Mouse (Mus musculus) hindbrain, embryonic 11.5 days (tissue): ENCODE data around the gene Dennd6b. TPM values are rescaled to one million over a fixed set of nuclear protein-coding genes. Genes with fewer than 3 reads are reported as not detected.

Source experiments
- ATAC-seq: fragments of 200-750 bp; cut with Nextera tagmentation; 2 replicates; pipeline ENCODE4 v1.8.0; 2017; ENCODE audit warnings: mild to moderate bottlenecking, moderate TSS enrichment, moderate library complexity; ENCODE audit not compliant: low FRiP score
- DNase-seq: peaks from one replicate; pipeline ENCODE4 v3.0.0-alpha.2; 2015; ENCODE audit warnings: low spot score
- H3K27ac ChIP-seq: fragments of 300-500 bp; sonication (generic); 2 replicates; pipeline ENCODE4 v1.5.1; 2014; ENCODE audit warnings: mild to moderate bottlenecking, low read depth, low read length
- H3K27me3 ChIP-seq: fragments of 300-500 bp; sonication (generic); 2 replicates; pipeline ENCODE4 v1.6.1; 2014; ENCODE audit warnings: mild to moderate bottlenecking, low read length, moderate library complexity, mixed read lengths; ENCODE audit not compliant: control insufficient read depth, insufficient read depth
- H3K36me3 ChIP-seq: fragments of 300-500 bp; sonication (generic); 2 replicates; pipeline ENCODE4 v1.6.1; 2014; ENCODE audit warnings: mild to moderate bottlenecking, low read length, moderate library complexity, mixed read lengths; ENCODE audit not compliant: control insufficient read depth, insufficient read depth
- H3K4me1 ChIP-seq: fragments of 300-500 bp; sonication (generic); replicated peaks from 2 replicates; pipeline ENCODE4 v1.6.1; 2014; ENCODE audit warnings: low read length, mixed read lengths; ENCODE audit not compliant: control insufficient read depth, insufficient read depth
- H3K4me2 ChIP-seq: fragments of 300-500 bp; sonication (generic); replicated peaks from 2 replicates; pipeline ENCODE4 v1.6.1; 2014; ENCODE audit warnings: mild to moderate bottlenecking, low read depth, low read length
- H3K4me3 ChIP-seq: fragments of 300-500 bp; sonication (generic); 2 replicates; pipeline ENCODE4 v1.5.1; 2014; ENCODE audit warnings: low read depth, low read length
- H3K9ac ChIP-seq: fragments of 300-500 bp; sonication (generic); 2 replicates; pipeline ENCODE4 v1.6.1; 2014; ENCODE audit warnings: low read depth, low read length
- H3K9me3 ChIP-seq: fragments of 300-500 bp; sonication (generic); 2 replicates; pipeline ENCODE4 v1.6.1; 2016; ENCODE audit warnings: low read length; ENCODE audit not compliant: control insufficient read depth
- WGBS: fragments of 180-500 bp; shearing (Covaris S2); extraction: QIAGEN DNeasy Blood & Tissue Kit; methylation state at CpG from one replicate; pipeline ENCODE4 v1.1.7; 2014; 5-methylcytosine and 5-hydroxymethylcytosine counted together
- polyA plus RNA-seq: library from polyadenylated mRNA; unstranded; fragments of >200 nt; fragmentation: Nextera tagmentation; extraction: Ambion mirVana; gene quantifications from 2 replicates; pipeline ENCODE4 v1.2.1, GENCODE M21; 2014

Gene Dennd6b
- polyA plus RNA-seq, 1 experiment from 2014 or later: 31.2 TPM

DNA sequence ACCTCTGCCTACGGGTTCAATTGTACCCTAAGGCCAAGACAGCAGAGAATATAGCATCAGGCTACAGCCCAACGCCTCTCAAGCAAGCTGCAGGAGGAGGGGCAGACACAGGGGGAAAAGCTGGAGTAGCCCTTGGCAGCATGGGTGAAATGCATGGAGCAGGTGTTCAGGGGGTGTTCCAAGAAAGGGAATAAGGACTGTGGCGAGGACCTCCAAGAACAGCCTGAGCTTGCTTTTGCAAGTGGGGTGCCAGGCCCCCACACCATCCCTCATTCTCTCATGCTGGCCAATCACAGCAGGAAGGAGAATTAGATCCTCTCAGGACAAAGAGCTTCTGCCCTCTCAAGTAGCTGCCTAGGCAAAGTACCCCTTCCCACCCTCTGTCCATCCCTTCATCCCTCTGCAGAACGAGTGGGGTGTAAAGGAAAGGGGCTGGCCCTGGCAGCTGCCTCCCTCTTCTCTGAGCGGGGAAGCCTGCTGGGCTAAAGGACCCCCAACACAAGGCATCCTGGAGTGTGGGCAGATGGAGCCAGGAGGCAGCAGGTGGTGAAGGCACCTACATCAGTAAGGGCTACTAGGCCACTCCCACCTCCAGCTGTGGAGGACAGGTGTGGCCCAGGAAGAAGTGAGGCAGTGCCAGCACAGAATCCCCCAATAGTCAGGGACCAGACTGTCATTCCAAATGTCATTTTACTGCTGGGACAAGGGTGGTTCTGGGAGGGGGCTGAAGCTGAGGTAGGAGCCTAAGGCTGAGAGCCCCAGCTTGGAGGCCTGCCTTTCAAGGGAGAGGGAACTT lies 12.0 kb downstream of the Dennd6b start:
- Histone ChIP-seq H3K27me3 (no peaks in the 10 kb centered on the region), H3K4me1 (peaks cover 4% of the 10 kb centered on the region; the same call in 1 of the 2 replicates), H3K36me3 (no peaks in the 10 kb centered on the region), H3K9ac (no peak overlapping the region), H3K4me3 (no peak overlapping the region), H3K4me2 (no peak overlapping the region), H3K27ac (no peak overlapping the region), H3K9me3 (no peaks in the 10 kb centered on the region)
- 46% methylated on average over 5 of the region's 5 CpGs for WGBS
- DNase-seq: no peak
- no peak for ATAC-seq

DNA sequence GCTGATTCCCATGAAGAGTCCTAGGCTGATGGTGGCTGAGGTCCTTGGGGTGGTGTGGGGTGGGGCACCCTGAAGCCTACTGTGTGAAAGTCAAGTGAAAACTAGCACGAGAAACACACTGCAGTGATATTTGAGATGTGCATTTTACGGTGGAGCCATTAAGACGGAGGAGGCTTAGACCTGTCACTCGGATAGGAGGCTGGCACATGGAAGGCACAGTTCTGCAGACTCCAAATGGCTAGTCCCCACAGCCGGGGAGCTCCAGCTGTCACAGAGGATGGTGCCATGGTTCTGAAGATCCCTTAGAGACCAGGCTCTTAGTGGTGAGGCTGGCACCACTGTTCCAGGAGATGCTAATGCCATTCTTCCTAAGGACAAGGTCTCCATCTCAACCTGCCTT lies 13.5 kb downstream of the Dennd6b start:
- WGBS: 83% methylated on average over 5 of the region's 5 CpGs
- no peak overlapping the region for H3K4me2 ChIP-seq
- ATAC-seq (no peak), DNase-seq (no peak)
- no peak overlapping the region for H3K4me3 ChIP-seq
- no peak overlapping the region for H3K9ac ChIP-seq
- H3K27me3 ChIP-seq: no peaks in the 10 kb centered on the region
- H3K4me1 ChIP-seq: peaks cover 13% of the 10 kb centered on the region
- H3K27ac ChIP-seq: no peak overlapping the region
- H3K9me3 ChIP-seq: no peaks in the 10 kb centered on the region
- H3K36me3 ChIP-seq: no peaks in the 10 kb centered on the region

DNA sequence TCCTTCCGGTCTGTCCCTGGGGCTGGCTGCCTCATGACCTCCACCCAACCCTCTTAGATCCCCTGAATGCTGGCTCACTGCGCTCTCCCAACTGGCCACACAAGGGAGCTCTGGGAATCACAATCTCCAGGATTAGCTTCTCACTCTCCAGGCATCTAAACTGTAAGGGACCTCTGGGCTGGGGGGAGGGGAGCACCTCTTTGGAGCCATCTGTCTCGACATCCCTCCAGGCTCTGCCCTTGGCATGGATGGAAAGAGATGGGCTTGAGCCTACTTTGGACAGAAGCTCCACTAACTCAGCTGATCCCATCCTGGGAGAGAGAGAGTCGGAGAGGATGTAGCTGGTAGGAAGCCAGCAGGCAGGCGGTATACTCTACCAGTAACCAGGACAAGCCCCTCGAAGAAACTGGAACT lies 14.0 kb downstream of the Dennd6b start:
- H3K4me1 ChIP-seq: peaks cover 15% of the 10 kb centered on the region
- H3K9ac ChIP-seq: no peak overlapping the region
- ATAC-seq: no peak
- H3K4me2 ChIP-seq: no peak overlapping the region
- no peak overlapping the region for H3K4me3 ChIP-seq
- no peaks in the 10 kb centered on the region for H3K27me3 ChIP-seq
- no peaks in the 10 kb centered on the region for H3K9me3 ChIP-seq
- WGBS: 52% methylated on average over 6 of the region's 6 CpGs
- no peaks in the 10 kb centered on the region for H3K36me3 ChIP-seq
- H3K27ac ChIP-seq: no peak overlapping the region
- DNase-seq: peak; percentile 30

DNA sequence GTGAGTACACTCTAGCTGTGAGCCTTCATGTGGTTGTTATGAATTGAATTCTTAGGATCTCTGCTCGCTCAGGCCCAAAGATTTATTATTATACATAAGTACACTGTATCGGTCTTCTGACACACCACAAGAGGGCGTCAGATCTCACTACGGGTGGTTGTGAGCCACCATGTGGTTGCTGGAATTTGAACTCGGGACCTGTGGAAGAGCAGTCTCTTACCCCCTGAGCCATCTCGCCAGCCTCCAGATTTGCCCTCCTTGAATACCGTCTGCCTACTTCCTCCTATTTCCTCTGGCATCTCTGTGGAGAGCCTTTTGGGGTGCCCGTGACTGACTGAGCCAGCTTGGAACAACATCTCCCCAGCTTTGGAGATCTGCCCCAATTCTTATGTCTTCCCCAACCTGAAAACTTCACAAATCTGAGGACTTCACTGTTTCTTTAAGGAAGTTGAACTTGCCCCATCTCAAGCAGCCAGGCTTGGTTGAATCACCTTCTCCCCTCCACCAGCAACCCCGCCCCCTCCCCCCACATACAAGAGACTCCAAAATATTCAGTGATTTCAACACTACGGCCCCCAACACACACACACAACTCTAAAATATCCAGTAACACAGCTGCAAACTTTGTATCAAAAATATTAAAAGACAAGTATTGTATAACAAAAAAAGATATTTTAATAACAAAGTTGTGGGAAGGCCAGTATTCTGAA lies 14.6 kb downstream of the Dennd6b start:
- no peak for ATAC-seq
- Histone ChIP-seq H3K9ac (no peak overlapping the region), H3K36me3 (no peaks in the 10 kb centered on the region), H3K9me3 (no peaks in the 10 kb centered on the region), H3K4me3 (no peak overlapping the region), H3K27me3 (no peaks in the 10 kb centered on the region), H3K27ac (0 out of 2 replicates have a peak overlapping the region, but pooled peaks have one; percentile 92), H3K4me1 (peaks cover 19% of the 10 kb centered on the region), H3K4me2 (no peak overlapping the region)
- peak; percentile 19 for DNase-seq
- 80% methylated on average over 10 of the region's 10 CpGs for WGBS

DNA sequence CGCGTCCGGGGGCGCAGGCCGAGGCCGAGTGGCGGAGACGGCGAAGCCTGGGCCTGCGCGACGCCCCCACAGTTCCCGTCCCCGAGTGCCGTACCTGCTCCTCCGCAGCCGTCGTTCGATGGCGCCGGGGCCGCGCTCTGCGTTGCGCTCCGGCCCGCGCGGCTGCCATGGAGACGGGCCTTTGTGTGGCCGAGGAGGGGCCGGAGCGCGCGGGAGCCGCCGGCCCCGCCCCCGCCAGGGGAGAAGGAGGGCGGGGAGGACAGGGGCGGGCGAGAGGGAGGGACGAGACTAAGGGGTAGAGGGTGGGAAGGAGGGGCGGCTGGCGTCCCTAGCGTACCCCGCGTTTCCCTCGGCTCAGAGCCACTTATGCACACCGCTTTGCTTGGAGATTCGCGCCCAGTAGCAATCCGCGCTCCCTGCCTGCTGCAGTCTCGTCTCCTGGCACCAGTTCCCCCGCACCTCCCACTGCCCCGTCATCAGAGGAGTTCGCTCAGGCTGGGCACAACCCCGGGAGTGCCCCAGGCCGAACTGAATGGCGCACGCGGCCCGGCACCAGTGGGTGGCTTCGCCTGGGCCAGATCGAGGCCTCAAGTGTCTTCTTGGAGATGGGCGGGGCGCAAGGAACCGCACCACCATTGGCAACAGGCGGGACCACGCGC lies 15.6 kb downstream of the Dennd6b start, which contains the start of gene Plxnb2:
TSS of gene Plxnb2 (minus strand) at position 218 of the 659 bp plus-strand sequence.
- WGBS: under 1% methylated on average over 54 of the region's 72 CpGs
- Histone ChIP-seq H3K9ac (peak within 1 kb of the TSS; percentile 95), H3K4me1 (peaks cover 20% of the 10 kb centered on the region)

DNA sequence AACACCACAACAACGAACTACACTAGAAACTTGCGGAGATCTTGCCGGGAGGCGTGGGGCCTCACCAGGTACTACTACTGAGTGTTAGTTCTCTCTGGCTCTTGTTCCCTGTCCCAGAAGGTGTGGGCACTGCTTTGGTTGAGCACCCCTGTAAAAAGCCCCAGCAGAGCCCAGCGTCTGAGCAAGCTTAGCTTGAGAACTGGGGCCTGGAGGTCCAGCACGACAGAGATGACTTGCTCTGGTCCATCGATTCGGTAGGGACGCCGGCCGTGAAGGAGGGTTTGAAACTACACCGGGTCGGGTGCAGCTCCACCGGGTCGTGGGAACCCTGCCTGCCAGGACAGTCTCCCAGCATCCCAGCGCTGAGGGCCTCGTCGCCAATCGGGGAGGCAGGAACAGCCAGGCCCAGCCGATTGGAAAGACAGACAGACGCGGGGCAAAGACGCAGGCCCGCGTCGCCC lies 16.2 kb downstream of the Dennd6b start:
- peak; percentile 60 for DNase-seq
- H3K4me3 ChIP-seq: peak overlapping the region; percentile 90
- peak overlapping the region; percentile 90 for H3K4me2 ChIP-seq
- H3K27ac ChIP-seq: peak overlapping the region; percentile 92
- no peaks in the 10 kb centered on the region for H3K27me3 ChIP-seq
- H3K9ac ChIP-seq: peak overlapping the region; percentile 95
- H3K4me1 ChIP-seq: peaks cover 20% of the 10 kb centered on the region
- ATAC-seq: no peak
- H3K9me3 ChIP-seq: no peaks in the 10 kb centered on the region
- under 1% methylated on average over 23 of the region's 26 CpGs for WGBS
- H3K36me3 ChIP-seq: no peaks in the 10 kb centered on the region

More for the DNA sequence above, 15.6 kb downstream of the Dennd6b start, which contains the start of gene Plxnb2:
- H3K9me3 ChIP-seq: no peaks in the 10 kb centered on the region
- no peaks in the 10 kb centered on the region for H3K36me3 ChIP-seq
- peak within 1 kb of the TSS; percentile 92 for H3K27ac ChIP-seq
- no peaks in the 10 kb centered on the region for H3K27me3 ChIP-seq
- peak within 1 kb of the TSS; percentile 90 for H3K4me3 ChIP-seq
- peak within 1 kb of the TSS; percentile 90 for H3K4me2 ChIP-seq
- peak; percentile 94 for DNase-seq
- ATAC-seq: peak; percentile 90

DNA sequence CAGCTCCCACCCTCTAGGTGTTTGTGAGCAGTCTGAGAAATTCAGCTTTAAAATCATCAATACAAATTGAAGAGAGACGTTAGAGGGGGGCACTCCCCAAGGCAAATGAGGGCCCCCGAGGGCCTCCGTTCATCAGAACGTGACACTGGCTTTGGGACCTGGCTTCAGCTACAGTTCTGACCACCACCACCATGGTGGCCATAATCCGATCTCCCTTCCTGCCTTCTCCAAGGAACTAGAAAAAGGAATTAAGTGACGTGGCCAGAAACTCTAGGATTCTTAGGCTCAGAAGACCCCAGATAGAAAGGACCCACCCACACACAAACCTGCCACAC lies 16.7 kb downstream of the Dennd6b start:
- peak overlapping the region; percentile 95 for H3K9ac ChIP-seq
- H3K27ac ChIP-seq: no peak overlapping the region
- H3K4me1 ChIP-seq: peaks cover 20% of the 10 kb centered on the region
- ATAC-seq (no peak), DNase-seq (no peak)
- H3K9me3 ChIP-seq: no peaks in the 10 kb centered on the region
- H3K27me3 ChIP-seq: no peaks in the 10 kb centered on the region
- H3K36me3 ChIP-seq: no peaks in the 10 kb centered on the region
- 5% methylated on average over 6 of the region's 6 CpGs for WGBS
- H3K4me3 ChIP-seq: peak overlapping the region; percentile 90
- H3K4me2 ChIP-seq: peak overlapping the region; percentile 90

DNA sequence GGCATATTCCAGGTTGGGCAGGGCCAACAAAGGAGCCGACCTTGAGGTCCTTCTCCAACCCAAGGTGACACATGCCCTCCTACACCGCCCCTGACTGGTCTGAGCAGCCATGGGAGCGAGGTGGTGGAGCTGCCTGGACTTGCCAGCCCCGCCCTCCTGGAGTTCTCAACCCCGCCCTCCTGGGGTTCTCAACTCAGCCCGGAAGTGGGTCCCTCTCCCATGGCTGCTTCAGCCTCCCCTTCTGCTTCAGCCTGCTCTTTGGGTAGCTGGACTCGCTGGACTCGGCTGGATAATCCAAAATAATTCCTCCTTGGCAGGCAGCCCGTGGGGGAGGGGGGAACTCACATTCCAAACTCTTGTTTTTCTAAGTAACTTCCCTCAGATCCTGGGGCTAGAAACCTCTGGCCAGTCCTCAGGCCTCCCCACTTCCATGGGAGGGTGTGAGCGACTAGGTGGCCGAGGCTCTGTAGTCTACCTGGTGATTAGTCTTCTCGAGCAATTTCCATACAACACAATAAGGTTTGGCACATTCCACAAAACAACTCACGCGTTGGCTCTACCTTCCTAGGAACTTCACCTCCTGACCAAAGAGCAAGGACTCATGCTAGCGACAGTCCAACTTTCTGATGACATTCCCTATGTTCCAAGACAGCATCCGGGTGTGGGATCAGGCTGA lies 17.2 kb downstream of the Dennd6b start:
- ATAC-seq (no peak; the same call in 1 of the 2 replicates), DNase-seq (peak; percentile 63)
- no peak overlapping the region for H3K27ac ChIP-seq
- no peaks in the 10 kb centered on the region for H3K36me3 ChIP-seq
- H3K4me2 ChIP-seq: peak overlapping the region; percentile 90
- WGBS: 2% methylated on average over 16 of the region's 16 CpGs
- H3K4me3 ChIP-seq: peak overlapping the region; percentile 90
- no peaks in the 10 kb centered on the region for H3K27me3 ChIP-seq
- peak overlapping the region; percentile 95 for H3K9ac ChIP-seq
- H3K4me1 ChIP-seq: peaks cover 22% of the 10 kb centered on the region
- H3K9me3 ChIP-seq: no peaks in the 10 kb centered on the region
